Mouse (Mus musculus): ENCODE results near the gene Itga2b.
"Not testable (repeated sequence)": the region's sequence is repeated elsewhere in the genome, so short reads cannot be mapped to it uniquely, and the experiment has no call there.

Gene Itga2b

DNA sequence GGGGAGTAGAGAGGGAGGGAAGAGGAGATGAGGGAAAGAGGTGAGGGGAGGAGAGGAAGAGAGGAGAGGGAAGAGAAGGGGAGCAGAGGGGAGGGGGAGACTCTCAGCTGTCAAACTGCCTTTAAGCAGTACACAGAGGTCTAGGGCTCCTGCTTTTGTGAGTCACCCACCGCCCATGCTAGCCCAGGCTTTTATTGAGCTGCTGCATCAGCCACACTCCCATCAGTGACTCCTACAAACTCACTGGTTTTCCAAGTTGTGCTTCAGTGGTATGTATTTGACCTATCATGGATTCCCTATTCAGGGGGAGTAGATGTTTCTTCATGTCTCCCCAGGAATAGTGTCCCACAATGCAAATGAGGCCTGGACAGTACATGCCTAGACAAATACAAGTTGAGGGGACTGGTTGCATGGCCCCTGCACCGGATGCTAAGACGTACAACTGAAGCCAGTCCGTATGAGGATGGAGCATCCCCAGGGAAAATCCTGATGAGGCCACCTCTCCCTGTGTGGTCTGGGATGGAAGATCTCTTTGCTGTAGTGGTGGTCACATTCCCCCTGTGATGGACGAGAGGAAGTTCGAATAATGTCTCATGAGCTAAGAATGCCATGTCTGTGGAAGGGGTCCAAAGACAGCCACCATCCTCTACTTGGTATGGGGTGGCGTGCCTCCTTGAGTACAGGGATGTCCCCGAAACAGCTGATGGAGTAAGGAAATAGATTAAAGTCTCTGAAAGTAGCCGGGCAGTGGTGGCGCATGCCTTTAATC lies 54.7 kb downstream of the Itga2b start:
- DNase-seq (ENCODE audit: extremely low spot score, low read depth, low spot score): no peak

DNA sequence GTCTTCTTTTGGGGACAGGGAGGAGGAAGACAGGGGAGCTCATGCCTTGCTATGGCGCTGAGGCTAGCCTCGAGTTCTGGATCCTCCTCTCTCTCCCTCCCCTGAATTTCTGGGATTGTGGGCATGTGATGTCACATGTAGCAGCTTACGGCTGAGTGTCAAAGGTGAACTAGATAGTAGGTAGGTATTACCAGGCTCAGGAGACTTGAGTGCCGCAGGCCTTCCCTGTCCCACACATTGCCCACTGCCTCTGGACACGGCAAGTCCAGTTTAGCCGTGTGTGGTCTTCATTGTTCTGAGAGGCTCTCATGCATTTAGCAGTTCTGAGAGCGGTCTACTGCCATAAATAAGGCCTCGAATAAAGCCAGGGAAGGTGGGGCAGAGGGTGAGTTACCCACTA lies 56.9 kb downstream of the Itga2b start:
- no peak for DNase-seq (ENCODE audit: extremely low spot score, low read depth, low spot score)

DNA sequence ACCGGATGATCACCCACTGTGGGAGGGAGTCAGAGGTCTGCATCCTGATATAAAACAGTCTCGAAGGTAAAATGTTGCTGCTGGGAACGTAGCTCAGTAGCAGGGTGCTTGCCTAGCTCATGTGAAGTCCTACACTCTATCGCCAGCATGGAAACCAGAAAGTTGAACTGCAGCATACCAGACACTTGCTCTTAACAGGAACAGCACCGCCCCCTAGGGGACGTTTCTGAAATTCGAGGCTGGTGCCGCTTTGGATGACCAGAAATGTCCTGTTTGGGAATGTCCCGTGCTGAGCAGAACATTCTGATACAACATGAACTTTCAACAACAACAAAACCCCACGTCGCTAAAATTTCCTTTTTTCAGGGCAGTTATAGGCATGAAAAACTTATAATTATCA lies 58.2 kb downstream of the Itga2b start:
- DNase-seq (ENCODE audit: extremely low spot score, low read depth, low spot score): no peak

DNA sequence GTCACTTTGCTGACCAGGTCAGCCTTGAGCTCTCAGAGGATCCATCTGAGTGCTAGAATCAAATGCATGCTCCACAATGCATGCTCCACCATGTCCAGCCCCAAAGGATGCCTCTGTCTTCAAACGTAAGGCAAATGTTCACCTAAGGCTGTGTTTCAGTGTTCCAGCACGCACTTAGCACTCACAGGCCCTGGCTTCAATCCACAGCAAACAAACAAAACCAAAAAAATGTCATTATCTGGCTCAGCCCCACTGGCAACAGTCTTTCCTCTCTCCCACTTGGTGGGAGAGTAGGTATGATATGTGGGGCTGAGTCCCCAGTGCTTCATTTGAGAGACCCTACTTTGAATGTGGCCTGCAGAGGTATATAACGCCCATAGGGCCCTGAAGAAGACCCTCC lies 58.9 kb downstream of the Itga2b start:
- DNase-seq (ENCODE audit: extremely low spot score, low read depth, low spot score): no peak

DNA sequence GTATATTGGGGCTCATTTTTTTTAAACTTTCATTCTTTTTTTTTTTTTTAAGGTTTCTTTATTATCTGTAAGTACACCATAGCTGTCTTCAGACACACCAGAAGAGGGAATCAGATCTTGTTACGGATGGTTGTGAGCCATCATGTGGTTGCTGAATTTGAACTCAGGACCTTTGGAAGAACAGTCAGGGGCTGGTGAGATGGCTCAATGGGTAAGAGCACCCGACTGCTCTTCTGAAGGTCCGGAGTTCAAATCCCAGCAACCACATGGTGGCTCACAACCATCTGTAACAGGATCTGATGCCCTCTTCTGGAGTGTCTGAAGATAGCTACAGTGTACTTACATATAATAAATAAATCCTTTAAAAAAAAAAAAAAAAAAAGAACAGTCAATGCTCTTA lies 59.6 kb downstream of the Itga2b start:
- not testable (repeated sequence) for DNase-seq (ENCODE audit: extremely low spot score, low read depth, low spot score)

DNA sequence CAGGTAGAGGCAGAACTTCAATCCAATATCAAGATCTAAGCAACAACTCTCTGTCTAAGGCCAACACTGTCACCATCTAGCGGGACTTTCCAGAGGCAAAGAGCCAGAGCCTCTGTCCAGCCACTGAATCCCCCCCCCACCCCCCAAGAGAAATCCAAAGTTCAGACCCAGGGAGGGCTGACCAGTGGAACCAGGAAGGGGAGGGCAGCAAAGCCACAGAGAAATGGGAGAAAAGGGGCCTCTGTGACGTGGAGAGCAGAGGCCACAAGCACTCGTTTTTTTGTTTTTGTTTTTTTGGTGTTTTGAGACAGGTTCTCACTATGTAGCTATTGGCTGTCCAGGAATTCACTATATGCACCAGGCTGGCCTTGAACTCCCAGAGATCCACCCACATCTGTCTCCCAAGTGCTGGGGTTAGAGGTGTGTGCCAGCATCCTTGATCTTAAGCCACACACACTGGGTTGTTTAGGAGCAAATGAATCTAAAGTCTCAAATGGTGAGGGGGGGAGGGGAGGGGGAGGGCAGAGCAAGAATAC lies 60.1 kb downstream of the Itga2b start:
- DNase-seq (ENCODE audit: extremely low spot score, low read depth, low spot score): no peak

DNA sequence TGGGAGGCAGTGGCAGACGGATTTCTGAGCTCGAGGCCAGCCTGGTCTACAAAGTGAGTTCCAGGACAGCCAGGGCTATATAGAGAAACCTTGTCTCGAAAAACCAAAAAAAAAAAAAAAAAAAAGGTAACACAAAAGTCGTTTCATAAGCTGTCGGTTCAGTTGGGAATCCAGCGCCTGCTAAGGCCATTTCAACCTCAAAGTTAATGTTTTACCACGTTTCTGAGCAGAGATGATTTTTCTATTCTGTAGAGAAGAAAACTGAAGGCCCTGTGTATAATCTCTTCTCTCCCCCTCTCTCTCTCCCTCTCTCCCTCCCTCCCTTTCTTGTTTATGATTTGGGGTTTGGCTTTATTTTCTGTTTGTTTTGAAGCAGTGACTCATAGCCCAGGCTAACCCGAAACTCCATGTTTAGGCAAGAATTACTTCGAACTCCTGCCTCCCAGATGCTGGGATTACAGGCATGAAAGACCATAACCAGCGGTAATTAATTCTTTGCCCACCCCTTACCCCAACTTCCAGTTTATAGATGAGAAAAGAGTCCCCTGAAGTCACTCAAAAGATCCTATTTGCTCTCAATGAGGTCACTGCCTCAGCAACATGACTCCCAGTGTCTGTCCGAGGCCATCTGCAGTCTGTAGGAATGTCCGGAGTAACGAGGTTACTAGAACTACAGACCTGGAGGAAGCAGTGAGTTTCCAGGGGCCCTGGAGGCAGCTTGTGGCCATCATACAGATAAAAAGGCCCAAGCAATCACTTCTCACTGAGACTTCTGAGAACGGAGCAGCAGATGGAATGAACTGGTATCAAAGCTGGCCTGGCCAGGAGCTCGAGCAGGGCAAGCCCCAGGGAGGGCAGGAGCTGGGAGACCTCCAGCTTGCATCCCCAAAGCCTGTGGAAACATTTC lies 60.8 kb downstream of the Itga2b start:
- DNase-seq (ENCODE audit: extremely low spot score, low read depth, low spot score): no peak

DNA sequence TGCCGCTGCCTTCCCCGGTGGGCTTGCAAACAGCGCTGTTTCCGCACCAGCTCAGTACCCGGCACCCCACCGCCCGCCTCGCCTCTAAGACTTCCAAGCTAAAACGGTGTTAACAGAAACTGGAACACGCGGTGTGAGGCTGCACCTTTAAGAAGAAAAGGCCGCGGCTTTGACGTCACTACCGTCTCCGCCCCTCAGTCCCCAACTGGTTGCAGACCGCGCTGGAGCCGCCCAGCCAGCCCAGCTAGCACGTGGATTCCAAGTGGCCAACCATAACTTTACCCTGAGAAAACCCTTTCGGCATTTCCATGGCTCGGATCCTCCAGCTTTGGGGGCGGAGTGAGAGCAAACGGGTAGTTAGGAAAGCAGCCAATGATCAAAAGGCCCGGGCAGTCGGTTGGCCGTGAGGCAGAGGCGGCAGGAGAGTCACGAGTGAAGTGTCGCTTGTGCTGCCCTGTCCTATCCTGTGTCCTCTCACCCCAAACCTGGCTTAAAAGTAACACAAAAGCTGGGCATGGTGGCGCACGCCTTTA lies 61.5 kb downstream of the Itga2b start:
- DNase-seq (ENCODE audit: extremely low spot score, low read depth, low spot score): peak; percentile 93

DNA sequence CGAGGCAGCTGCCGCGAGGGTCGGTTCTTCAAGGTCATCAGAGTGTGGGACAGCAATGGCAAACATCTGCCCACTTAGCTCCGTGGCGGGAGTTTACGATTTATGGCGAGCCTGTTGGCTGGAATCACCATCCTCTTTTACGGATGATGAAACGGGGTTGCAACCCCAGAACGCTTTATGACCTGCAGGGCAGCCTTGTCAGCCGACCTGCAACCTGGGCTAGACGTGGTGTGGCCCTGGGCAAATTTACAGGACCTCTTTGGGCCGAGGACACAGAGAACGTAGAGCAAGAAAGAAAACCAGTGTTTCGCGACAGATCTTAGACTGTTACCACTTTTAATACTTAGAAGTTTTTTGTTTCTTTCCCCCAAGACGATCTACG lies 62.1 kb downstream of the Itga2b start, which contains the start of gene Slc25a39:
Gene Slc25a39 (minus strand): TSS at position 113 of the 382 bp plus-strand sequence.
- DNase-seq (ENCODE audit: extremely low spot score, low read depth, low spot score): no peak

DNA sequence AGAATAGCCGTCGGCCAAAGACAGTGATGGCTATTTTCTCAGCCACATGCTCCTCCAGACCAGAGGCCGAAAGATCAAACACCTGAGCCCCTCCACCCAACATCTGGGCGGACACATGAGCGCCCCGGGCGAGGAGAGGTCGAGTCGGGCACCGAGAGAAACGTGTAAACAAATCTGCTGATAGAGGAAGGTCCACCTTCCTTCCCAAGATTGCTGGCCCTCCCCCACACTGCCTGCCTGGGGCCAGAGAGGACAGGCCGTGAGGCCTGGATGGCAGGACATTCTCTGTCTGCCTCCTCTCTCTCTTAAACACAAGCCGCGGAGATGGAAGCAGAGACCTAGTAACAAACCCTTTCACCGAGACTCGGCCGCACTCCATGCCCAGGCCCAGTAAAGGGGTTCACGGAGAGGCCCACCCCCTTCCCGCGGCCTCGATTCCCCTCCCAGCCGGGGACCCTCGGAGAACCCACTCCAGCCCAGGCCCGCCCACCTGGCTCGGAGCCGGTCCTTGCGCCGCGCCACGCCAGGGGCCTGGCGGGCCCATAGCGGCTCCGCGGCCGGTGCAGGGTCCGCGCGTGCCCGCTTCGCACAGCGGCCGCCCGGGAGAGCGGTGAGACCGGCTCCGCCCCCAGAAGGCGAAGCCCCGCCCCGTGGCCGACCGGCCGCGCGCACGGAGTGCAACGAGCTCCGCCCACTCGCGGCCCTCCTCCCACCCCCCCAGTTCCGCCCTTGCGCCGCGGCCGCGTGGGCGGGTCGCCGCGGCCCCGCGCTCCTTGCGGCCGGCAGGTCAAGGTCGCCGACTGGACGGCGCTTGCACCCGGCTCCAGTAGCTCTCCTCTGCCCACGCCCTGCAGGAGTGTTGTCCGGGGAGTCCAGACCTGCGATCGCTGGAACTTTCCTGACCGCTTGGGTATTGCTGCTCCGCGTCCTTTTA lies 62.8 kb downstream of the Itga2b start:
- DNase-seq (ENCODE audit: extremely low spot score, low read depth, low spot score): no peak

DNA sequence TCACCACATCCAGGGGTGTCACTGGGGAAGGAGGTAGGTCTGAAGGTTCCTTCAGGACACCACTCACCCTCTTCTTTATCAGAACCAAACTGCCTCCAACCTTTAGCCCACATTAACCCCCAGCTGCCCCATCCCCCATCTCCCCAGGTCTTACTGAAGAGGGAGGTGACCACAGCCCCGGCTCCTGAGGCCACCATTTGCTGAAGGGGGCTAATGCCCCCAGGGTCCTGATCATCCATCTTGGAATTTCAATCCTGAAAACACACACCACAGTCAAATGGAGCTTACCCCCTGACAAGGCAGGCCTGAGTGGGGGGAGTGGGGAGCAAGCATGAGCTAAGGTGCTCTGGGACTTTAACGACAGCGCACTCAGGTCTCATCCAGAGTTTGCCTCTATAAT lies 63.5 kb downstream of the Itga2b start:
- DNase-seq (ENCODE audit: extremely low spot score, low read depth, low spot score): no peak

DNA sequence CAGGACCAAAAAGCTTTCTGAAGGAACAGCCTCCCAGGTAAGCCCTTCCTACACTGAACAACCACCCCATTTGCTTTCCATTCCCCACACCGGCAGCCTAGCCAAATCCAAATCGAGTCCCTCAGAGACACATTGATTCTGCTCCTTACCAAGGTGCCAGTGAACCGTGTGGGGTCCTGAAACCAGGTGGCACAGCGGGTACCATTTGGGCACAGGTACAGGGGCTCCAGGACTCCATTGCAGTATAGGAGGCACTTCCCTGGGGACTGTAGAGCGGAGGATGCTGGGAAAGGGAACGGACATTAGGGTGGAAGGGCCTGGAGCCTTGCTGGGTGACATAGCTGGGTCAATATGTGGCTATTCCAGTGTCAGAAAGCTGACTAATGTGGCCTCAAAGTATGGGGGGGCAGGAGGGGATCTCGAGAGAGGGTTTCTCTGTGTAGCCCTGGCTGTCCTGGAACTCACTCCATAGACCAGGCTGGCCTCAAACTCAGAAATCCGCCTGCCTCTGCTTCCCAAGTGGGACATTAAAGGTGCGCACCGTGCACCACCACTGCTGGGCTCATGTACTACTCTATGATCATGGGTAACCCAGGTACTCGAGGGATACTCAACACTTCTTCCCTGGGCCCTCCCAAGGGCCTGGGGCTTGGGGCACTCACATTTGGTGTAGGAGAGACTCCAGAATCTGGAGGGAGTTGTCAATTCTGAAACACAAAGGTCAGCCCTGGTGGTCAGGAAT lies 64.2 kb downstream of the Itga2b start:
- no peak for DNase-seq (ENCODE audit: extremely low spot score, low read depth, low spot score)

DNA sequence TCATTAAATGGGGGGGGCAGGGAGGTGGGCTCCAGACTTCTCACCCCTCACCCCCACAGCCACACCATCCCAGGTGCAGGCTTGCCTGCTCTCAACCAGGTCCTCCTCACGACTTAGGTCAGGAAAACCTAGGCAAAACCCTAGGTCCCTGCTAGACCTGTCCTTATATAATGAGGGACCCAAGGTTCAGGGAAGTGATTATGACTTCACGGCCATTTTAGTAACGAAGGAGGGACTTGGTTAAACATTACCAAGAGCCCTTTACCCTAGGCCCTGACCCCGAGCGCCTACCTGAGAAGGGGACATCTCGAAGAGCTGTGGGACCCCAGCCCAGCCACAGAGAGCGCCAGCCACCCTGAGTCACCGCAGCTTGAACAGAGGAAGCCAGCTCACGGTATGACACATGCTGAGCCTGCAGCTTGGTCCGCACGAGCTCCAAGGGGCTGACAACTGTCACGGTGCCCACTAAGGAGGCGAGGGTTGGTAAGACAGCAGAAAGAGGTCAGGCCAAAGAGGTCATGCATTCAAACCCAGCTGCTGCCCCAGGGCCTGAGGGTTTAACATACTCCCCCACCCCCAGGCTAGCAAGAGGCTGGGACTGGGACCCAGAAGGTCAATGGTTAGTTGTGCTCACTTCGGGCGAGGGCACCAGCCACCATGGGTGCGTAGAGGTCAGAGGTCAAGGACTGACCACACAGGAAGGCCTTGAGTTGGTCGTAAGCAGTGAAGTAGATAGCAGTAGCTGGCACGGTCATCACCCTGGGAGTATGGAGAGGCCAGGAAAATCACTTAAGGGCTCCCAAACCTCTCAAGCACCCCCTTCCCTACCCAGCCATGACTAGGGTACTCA lies 65.5 kb downstream of the Itga2b start:
- no peak for DNase-seq (ENCODE audit: extremely low spot score, low read depth, low spot score)

DNA sequence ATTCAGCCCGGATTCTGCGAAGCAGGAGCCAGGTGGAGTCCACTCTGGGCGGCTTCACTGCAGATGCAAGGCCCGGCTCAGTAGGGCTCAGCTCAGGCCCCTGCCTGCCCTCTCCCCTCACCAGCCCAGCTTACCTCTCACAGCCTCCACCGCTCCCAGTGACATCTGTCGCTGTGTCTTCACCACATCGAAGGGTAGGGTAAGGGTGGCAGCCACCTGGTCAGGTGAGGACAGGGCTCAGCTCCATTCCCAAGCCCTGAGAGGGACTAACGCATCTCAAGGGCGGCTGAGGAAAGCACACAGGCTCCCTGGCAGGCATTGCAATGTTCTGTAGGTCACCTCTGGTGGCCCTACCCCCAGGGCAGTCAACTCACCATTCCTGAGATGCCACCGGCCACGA lies 66.3 kb downstream of the Itga2b start:
- no peak for DNase-seq (ENCODE audit: extremely low spot score, low read depth, low spot score)
